Mouse (Mus musculus) adrenal gland, adult 18-20 months (tissue): ENCODE results near the gene AC129217.1. TPM values are rescaled to one million over a fixed set of nuclear protein-coding genes. Genes with fewer than 3 reads are reported as not detected.

Source experiments
- DNase-seq, 2 experiments: peaks; one replicate each; pipeline ENCODE4 v3.0.0; 2021 to 2022; ENCODE audit warnings: low spot score in 2 of 2
- long read RNA-seq, 2 experiments: library from polyadenylated mRNA; stranded (forward); transcript quantifications; one replicate each; pipeline ENCODE4 v2.0.0; 2021
- total RNA-seq, 2 experiments: library from RNA; stranded (reverse); gene quantifications; 1 replicate in 1 of 2; 2 replicates in 1 of 2; pipeline ENCODE4 v1.2.3; 2021

The AC129217.1 gene
- total RNA-seq, result not detected
- long read RNA-seq, experiment 1, partial matches to known transcripts, result 0 of 3 reads
- long read RNA-seq, experiment 1, other reads (novel, unspliced or antisense), result 3 of 3 reads
- long read RNA-seq, experiment 2, result 0 reads

- DNase-seq, result no peak
These were observed at the start of gene AC129217.1 for GRCm38 (mm10) chr19:8829660-8830059. AC129217.1 (plus strand) TSS chr19:8829773.

- peak; percentile 73 to 82 for DNase-seq
These were observed 43.4 kb upstream of the AC129217.1 start, which contains the start of gene Taf6l for GRCm38 (mm10) chr19:8786008-8786781. Taf6l (minus strand) TSS chr19:8786417.

GRCm38 (mm10) chr19:8788521-8788920 is 41.1 kb upstream of the AC129217.1 start:
- no peak for DNase-seq

- DNase-seq, result no peak
These were observed 40.4 kb upstream of the AC129217.1 start for GRCm38 (mm10) chr19:8789171-8789570.

GRCm38 (mm10) chr19:8790171-8790570 is 39.4 kb upstream of the AC129217.1 start:
- DNase-seq, result no peak

GRCm38 (mm10) chr19:8798264-8798946 is 31.2 kb upstream of the AC129217.1 start, which contains the start of gene Polr2g:
Polr2g (minus strand) TSS chr19:8798577.
- peak; percentile 83 to 86 for DNase-seq

GRCm38 (mm10) chr19:8798947-8799315 is 30.6 kb upstream of the AC129217.1 start:
- no peak for DNase-seq

GRCm38 (mm10) chr19:8802130-8802821 is 27.3 kb upstream of the AC129217.1 start, which contains the start of gene Zbtb3:
Zbtb3 (plus strand) TSS chr19:8802555.
- peak; percentile 74 to 79 for DNase-seq

GRCm38 (mm10) chr19:8803204-8803780 is 26.3 kb upstream of the AC129217.1 start:
- no peak for DNase-seq

- DNase-seq, result no peak
These were observed 25.5 kb upstream of the AC129217.1 start for GRCm38 (mm10) chr19:8803879-8804660.

GRCm38 (mm10) chr19:8806810-8807209 is 22.8 kb upstream of the AC129217.1 start:
- no peak for DNase-seq

GRCm38 (mm10) chr19:8815812-8816211 is 13.8 kb upstream of the AC129217.1 start:
- DNase-seq, result no peak

GRCm38 (mm10) chr19:8817001-8817400 is 12.6 kb upstream of the AC129217.1 start:
- DNase-seq, result no peak

- no peak for DNase-seq
These were observed 11.2 kb upstream of the AC129217.1 start for GRCm38 (mm10) chr19:8818301-8818798.

- peak; percentile 84 to 87 for DNase-seq
These were observed 10.6 kb upstream of the AC129217.1 start, which contains the start of gene Ttc9c for GRCm38 (mm10) chr19:8818801-8819595. Ttc9c (minus strand) TSS chr19:8819333.

GRCm38 (mm10) chr19:8819596-8820423 is 9.8 kb upstream of the AC129217.1 start, which contains the start of gene Hnrnpul2:
Hnrnpul2 (plus strand) TSS chr19:8820010.
- peak; percentile 93 to 95 for DNase-seq

GRCm38 (mm10) chr19:8820424-8820956 is 9.1 kb upstream of the AC129217.1 start:
- DNase-seq, result no peak

GRCm38 (mm10) chr19:8821146-8821545 is 8.4 kb upstream of the AC129217.1 start:
- no peak for DNase-seq
